Mouse (Mus musculus) stomach, postnatal 0 days (tissue): ENCODE results near the gene Gm45140. TPM values are rescaled to one million over a fixed set of nuclear protein-coding genes. Genes with fewer than 3 reads are reported as not detected.

ENCODE experiments used
- ATAC-seq: fragments of 200-750 bp; cut with Nextera tagmentation; 2 replicates; pipeline ENCODE4 v1.8.0; 2017; ENCODE audit not compliant: low FRiP score, low TSS enrichment
- DNase-seq: peaks from one replicate; pipeline ENCODE4 v3.0.0-alpha.2; 2016; ENCODE audit warnings: low spot score
- H3K27ac ChIP-seq: fragments of 300-500 bp; sonication (generic); replicated peaks from 2 replicates; pipeline ENCODE4 v1.5.1; 2014; ENCODE audit warnings: mild to moderate bottlenecking, control low read depth
- H3K27me3 ChIP-seq: fragments of 300-500 bp; sonication (generic); 2 replicates; pipeline ENCODE4 v1.6.1; 2014; ENCODE audit warnings: low read length; ENCODE audit not compliant: control insufficient read depth, insufficient read depth
- H3K36me3 ChIP-seq: fragments of 300-500 bp; sonication (generic); 2 replicates; pipeline ENCODE4 v1.6.1; 2014; ENCODE audit warnings: low read length, mixed read lengths; ENCODE audit not compliant: control insufficient read depth, insufficient read depth
- H3K4me1 ChIP-seq: fragments of 300-500 bp; sonication (generic); replicated peaks from 2 replicates; pipeline ENCODE4 v1.6.1; 2014; ENCODE audit warnings: antibody characterized with exemption; ENCODE audit not compliant: control insufficient read depth, insufficient read depth
- H3K4me2 ChIP-seq: fragments of 300-500 bp; sonication (generic); replicated peaks from 2 replicates; pipeline ENCODE4 v1.6.1; 2014; ENCODE audit warnings: low read depth, mild to moderate bottlenecking, control low read depth, moderate library complexity
- H3K4me3 ChIP-seq: fragments of 300-500 bp; sonication (generic); 2 replicates; pipeline ENCODE4 v1.5.1; 2014; ENCODE audit warnings: low read depth, low read length, control low read depth
- H3K9ac ChIP-seq: fragments of 300-500 bp; sonication (generic); 2 replicates; pipeline ENCODE4 v1.6.1; 2014; ENCODE audit warnings: mild to moderate bottlenecking, low read length, control low read depth, mixed read lengths
- H3K9me3 ChIP-seq: fragments of 300-500 bp; sonication (generic); 2 replicates; pipeline ENCODE4 v1.6.1; 2016; ENCODE audit warnings: low read length; ENCODE audit not compliant: control insufficient read depth
- CTCF ChIP-seq: IDR thresholded peaks from 2 replicates; pipeline ENCODE4 v1.5.1; 2016; ENCODE audit warnings: antibody characterized with exemption, low read depth, mild to moderate bottlenecking, moderate library complexity
- EP300 ChIP-seq: optimal IDR thresholded peaks from 2 replicates; pipeline ENCODE3; 2016; ENCODE audit warnings: antibody characterized with exemption
- WGBS: fragments of 180-500 bp; shearing (Covaris S2); extraction: QIAGEN DNeasy Blood & Tissue Kit; methylation state at CpG from one replicate; pipeline ENCODE4 v1.1.7; 2014; 5-methylcytosine and 5-hydroxymethylcytosine counted together
- polyA plus RNA-seq: library from polyadenylated mRNA; unstranded; fragments of >200 nt; fragmentation: Nextera tagmentation; extraction: Ambion mirVana; gene quantifications from 2 replicates; pipeline ENCODE4 v1.2.1, GENCODE M21; 2015

The Gm45140 gene
- polyA plus RNA-seq, 1 experiment from 2014 or later: 1.9 TPM

- Histone ChIP-seq H3K36me3 (no peaks in the 10 kb centered on the region), H3K4me1 (no peaks in the 10 kb centered on the region)
Observed at GRCm38 (mm10) chr6:87750184-87750910, 85.2 kb downstream of the Gm45140 start.

GRCm38 (mm10) chr6:87748531-87748930 lies 87.1 kb downstream of the Gm45140 start:
- TF ChIP-seq CTCF (no peak), EP300 (no peak)
- ATAC-seq: no peak

More at GRCm38 (mm10) chr6:87750184-87750910, 85.2 kb downstream of the Gm45140 start:
- Histone ChIP-seq H3K27me3 (no peaks in the 10 kb centered on the region), H3K4me3 (no peak overlapping the region), H3K4me2 (no peak overlapping the region), H3K27ac (no peak overlapping the region), H3K9ac (no peak overlapping the region), H3K9me3 (no peaks in the 10 kb centered on the region)
- ATAC-seq (no peak), DNase-seq (no peak)
- 79% methylated on average over 8 of the region's 8 CpGs for WGBS
- TF ChIP-seq CTCF (no peak), EP300 (no peak)

DNA sequence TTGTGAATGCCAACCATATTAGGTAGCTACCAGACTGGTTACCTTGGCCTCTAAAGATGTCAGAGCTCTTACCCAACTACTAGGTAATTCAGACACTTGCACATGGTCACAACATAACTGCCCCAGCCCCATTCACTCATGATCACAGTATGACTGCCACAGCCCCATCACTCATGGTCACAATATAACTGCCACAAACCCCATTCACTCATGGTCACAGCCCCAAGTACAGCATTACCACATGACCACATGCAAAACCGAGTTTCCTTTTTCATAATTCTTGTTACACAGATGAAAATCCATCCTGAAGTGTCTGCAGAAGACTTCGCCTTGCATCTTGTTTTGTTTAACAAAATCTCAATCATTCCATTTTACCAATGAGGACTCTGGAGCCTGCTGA lies 87.5 kb downstream of the Gm45140 start:
- H3K27me3 ChIP-seq: no peaks in the 10 kb centered on the region
- no peak overlapping the region for H3K9ac ChIP-seq
- no peaks in the 10 kb centered on the region for H3K9me3 ChIP-seq
- 83% methylated on average over 2 of the region's 2 CpGs for WGBS
- no peak for TF ChIP-seq CTCF
- no peak for TF ChIP-seq EP300
- no peak overlapping the region for H3K4me2 ChIP-seq
- H3K4me1 ChIP-seq: no peaks in the 10 kb centered on the region
- DNase-seq (no peak), ATAC-seq (no peak)
- no peak overlapping the region for H3K27ac ChIP-seq
- no peaks in the 10 kb centered on the region for H3K36me3 ChIP-seq
- H3K4me3 ChIP-seq: no peak overlapping the region

More at GRCm38 (mm10) chr6:87748531-87748930, 87.1 kb downstream of the Gm45140 start:
- Histone ChIP-seq H3K9ac (no peak overlapping the region), H3K4me2 (no peak overlapping the region), H3K4me1 (no peaks in the 10 kb centered on the region), H3K27me3 (no peaks in the 10 kb centered on the region), H3K4me3 (no peak overlapping the region), H3K36me3 (no peaks in the 10 kb centered on the region), H3K9me3 (no peaks in the 10 kb centered on the region), H3K27ac (no peak overlapping the region)
- WGBS: 79% methylated on average over 6 of the region's 6 CpGs
- no peak for DNase-seq

GRCm38 (mm10) chr6:87746849-87747248 lies 88.7 kb downstream of the Gm45140 start:
- Histone ChIP-seq H3K4me3 (no peak overlapping the region), H3K36me3 (no peaks in the 10 kb centered on the region), H3K27me3 (no peaks in the 10 kb centered on the region), H3K27ac (no peak overlapping the region), H3K4me1 (no peaks in the 10 kb centered on the region), H3K9ac (no peak overlapping the region), H3K9me3 (no peaks in the 10 kb centered on the region), H3K4me2 (no peak overlapping the region)
- TF ChIP-seq CTCF (no peak), EP300 (no peak)
- WGBS: 51% methylated on average over 2 of the region's 2 CpGs
- ATAC-seq: peak; percentile 36; the same call in 1 of the 2 replicates
- DNase-seq: no peak

DNA sequence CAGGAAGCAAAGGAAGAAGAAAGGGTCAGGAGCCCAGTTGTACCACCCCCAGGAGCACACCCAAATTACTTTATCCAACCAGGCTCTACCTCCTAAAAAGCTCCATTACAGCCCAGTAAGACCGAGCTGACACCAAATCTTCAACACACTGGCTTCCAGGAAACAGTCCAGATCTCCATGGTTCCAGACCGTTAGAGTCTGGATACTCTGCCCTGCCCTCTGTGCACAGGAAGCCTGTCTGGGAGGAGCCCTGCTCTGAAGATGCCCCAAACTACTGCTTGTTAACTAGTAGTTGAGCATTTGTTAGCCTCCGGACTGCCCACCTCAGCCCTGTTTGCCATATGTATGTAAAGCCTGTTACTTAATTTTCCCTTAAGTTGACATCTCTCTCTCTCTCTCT lies 89.5 kb downstream of the Gm45140 start:
- Histone ChIP-seq H3K36me3 (no peaks in the 10 kb centered on the region), H3K27me3 (no peaks in the 10 kb centered on the region), H3K9me3 (no peaks in the 10 kb centered on the region), H3K4me3 (no peak overlapping the region), H3K9ac (no peak overlapping the region), H3K27ac (no peak overlapping the region), H3K4me1 (no peaks in the 10 kb centered on the region), H3K4me2 (no peak overlapping the region)
- 44% methylated on average over 3 of the region's 3 CpGs for WGBS
- ATAC-seq: no peak
- no peak for TF ChIP-seq EP300
- TF ChIP-seq CTCF: no peak
- no peak for DNase-seq

DNA sequence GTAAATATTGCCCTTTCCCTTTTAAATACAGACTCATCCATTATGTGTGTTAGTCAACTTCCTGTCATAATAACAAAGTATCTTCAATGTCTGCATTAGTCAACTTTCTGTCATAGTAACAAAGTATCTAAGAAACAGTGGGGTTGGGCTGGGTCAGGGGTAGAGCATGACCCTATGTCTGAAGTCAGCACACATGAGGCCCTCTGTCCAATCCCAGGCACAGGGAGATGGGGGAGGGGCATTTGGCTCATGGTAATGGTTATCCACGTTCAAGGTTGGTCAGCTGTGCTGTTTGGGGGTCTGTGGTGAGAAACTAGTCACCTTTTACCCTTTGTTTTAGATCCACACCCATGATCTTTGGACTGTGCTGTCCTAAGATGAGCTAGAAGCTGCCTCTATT lies 90.3 kb downstream of the Gm45140 start:
- no peak overlapping the region for H3K4me3 ChIP-seq
- no peak overlapping the region for H3K27ac ChIP-seq
- DNase-seq (no peak), ATAC-seq (no peak)
- no peaks in the 10 kb centered on the region for H3K9me3 ChIP-seq
- 26% methylated on average over 1 of the region's 1 CpGs for WGBS
- H3K4me2 ChIP-seq: no peak overlapping the region
- TF ChIP-seq CTCF: no peak
- TF ChIP-seq EP300: no peak
- no peaks in the 10 kb centered on the region for H3K27me3 ChIP-seq
- no peaks in the 10 kb centered on the region for H3K4me1 ChIP-seq
- H3K9ac ChIP-seq: no peak overlapping the region
- no peaks in the 10 kb centered on the region for H3K36me3 ChIP-seq
